Mouse (Mus musculus) adrenal gland, postnatal 14 days (tissue): ENCODE data around the gene Satl1. TPM values are rescaled to one million over a fixed set of nuclear protein-coding genes. Genes with fewer than 3 reads are reported as not detected.
A peak's percentile ranks its signal among the peaks of the same experiment; 100 is the strongest.

Source experiments
- DNase-seq: peaks from one replicate; pipeline ENCODE4 v3.0.0; 2021; ENCODE audit warnings: mixed read lengths
- long read RNA-seq, 2 experiments: library from polyadenylated mRNA; stranded (forward); transcript quantifications; one replicate each; pipeline ENCODE4 v2.0.0; 2021
- total RNA-seq: library from RNA; stranded (reverse); gene quantifications from 2 replicates; pipeline ENCODE4 v1.2.3, GENCODE M21; 2021

Satl1 gene
- not detected in 2 replicates for total RNA-seq
- long read RNA-seq, experiment 1, result 0 reads
- long read RNA-seq, experiment 2, result 0 reads

DNA sequence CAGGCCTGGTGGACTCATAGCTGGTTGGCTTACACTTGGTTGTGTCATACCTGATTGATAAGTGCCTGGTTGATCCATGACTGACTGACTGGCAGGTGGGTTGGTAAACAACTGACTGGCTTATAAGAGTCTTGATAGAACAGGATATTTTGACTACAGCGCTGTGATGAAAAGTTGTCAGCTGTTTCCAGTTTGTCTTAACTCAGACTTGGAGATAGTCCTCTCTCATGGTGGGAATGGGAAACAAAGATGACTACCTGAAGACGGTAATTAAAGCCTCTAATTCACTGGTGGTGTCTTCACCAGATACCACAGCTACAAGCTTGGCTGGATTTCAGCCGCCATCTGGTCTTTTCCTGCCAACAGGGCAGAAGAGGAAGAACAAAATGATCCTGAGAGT, at the start of gene Satl1:
Gene Satl1 (minus strand): TSS at position 101 of the 400 bp plus-strand sequence.
- no peak for DNase-seq

DNA sequence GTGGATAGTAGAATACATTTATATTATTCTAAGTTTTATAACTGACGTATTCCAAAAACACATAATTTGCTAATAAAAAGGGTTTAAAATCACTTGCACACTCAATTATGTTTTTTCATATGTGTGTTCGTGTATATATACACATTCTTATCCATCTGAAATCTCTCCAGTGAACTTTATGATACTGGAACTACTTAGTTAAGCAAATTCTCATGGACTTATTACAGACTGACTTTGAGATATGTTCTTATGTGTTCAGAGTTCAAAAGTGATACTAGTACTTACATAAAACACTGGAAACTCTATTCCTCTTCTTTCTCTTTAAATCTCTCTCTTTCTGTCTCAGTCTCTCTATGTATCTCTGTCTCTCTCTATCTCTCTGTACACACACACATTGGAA, 31.5 kb upstream of the Satl1 start:
- DNase-seq, result no peak

DNA sequence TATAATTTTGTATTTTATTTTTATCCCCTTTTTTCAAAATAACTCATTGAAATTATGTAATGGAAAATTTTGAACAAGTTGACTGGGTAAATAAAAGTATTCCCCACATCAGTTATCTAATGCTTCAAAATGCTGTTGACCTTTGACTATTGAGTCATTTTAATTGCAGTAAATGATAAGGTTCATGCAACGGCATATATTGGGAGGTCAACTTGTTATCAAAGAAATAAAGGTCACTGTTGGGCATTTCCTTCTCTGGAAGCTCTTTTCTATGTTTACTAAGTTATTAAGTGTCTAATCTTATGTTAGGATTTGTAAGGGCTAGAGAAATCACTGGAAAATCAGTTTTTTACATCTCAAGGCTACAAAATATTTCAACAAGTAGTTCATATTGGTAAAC, 31.0 kb upstream of the Satl1 start:
- no peak for DNase-seq

DNA sequence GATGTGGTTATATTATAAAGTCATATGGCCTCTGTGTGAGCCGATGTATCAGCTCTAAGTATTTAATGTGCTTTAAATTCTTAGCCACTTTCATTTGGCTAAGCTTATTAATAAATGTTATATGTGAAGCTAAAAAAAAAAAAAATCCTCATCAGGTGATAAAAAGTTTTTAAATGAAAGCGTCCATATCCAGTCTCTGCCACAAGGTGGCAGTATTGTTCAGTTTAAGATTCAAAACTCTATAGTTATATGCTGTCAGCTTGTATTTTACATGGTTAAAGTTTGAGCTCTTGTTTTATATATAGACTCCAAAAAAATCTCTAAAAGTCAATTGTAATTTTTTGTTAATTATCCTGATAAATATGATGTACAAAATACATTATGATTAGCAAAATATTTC, 16.4 kb upstream of the Satl1 start:
- peak; percentile 14 for DNase-seq

DNA sequence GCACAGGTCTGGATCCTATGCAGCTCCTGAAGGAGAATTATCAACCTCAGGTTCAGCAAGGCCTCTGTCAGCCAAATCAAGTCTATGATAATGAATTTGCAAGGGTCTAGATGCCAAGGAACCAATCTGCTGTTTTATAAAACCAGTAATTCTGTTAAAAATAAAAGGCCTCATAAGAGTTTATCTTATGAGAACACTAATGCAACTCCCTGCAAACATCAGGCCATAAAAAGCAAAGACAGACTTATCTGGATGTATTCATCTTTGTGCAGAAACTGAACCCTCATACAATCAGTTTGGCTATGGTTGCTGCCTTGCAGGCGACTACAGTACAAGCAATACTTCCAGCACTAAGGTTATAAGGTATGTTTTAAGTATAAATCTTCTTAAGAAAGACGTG, 5.7 kb upstream of the Satl1 start:
- DNase-seq, result no peak

DNA sequence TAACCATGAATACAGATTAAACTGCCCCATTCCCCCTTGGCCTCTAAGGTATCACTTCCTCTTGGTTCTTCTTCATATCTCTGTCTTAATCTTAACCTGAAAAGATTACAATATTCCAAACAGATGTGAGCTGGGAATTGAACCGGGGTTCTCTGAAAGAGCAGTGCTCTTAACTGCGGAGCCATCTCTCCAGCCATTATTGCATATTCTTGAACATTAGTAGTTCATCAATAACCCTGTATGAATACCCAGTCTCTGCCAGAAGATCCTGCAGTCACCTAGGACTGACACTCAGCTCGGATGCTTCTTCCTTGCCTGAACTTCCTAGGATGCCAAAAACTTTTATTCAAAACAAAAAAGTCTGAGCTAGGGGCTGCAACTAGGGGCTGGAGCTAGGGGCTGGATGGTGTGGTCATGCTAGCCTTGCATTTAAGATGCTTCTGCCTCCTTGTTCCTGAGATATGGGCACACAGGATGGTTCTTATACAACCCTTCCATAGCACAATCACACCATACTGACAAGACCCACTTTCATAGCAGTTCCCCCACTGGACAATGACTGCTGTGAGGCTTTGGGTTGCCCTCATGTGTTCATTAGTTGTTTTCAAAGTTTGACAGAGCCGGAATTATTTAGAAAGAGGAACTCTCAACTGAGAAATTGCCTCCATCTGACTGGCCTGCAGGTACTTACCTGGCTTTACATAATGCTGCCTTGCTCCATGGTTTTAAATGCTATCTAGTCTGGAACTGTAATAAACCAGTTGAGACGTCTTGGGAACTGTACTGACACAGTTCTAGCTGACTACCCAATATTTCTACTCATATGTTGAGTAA, 35.8 kb downstream of the Satl1 start:
- peak; percentile 7 for DNase-seq

DNA sequence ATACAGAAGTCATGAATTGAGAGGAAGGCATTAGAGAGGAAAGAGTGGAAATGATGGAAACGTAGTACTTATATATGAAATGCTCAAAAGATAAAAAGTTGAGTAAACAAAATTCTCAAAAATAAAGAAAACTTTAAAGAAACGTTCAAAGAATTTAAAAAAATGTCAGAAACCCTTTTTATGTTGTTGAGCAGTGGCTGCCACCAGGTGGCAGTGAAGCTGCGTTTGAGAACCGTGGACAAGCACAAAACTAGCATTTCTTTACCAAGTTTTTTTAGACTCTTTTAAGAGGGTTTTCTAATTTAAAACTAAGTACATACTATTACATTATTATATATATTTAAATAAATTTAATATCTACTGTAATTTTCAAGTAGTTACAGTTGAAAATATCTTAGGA, 38.2 kb downstream of the Satl1 start:
- no peak for DNase-seq

DNA sequence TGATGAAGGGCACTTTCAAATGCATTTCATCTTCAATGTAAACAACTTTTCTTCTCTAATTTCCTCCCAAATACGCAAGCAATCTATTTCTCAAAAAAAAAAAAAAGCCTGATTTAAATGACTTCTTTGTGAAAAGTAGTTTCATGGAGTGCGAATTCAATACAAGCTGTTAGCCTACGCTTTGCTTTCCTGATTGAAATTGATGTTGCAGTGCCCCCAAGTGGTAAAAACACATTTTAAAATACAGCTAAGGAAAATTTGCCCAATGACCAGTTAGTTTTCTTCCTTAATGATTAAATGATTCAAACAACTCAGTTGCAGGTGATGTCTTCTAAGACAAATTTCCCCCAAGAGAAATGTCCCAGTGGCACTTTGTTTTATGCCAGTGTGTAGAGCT, 58.2 kb downstream of the Satl1 start:
- peak; percentile 20 for DNase-seq

DNA sequence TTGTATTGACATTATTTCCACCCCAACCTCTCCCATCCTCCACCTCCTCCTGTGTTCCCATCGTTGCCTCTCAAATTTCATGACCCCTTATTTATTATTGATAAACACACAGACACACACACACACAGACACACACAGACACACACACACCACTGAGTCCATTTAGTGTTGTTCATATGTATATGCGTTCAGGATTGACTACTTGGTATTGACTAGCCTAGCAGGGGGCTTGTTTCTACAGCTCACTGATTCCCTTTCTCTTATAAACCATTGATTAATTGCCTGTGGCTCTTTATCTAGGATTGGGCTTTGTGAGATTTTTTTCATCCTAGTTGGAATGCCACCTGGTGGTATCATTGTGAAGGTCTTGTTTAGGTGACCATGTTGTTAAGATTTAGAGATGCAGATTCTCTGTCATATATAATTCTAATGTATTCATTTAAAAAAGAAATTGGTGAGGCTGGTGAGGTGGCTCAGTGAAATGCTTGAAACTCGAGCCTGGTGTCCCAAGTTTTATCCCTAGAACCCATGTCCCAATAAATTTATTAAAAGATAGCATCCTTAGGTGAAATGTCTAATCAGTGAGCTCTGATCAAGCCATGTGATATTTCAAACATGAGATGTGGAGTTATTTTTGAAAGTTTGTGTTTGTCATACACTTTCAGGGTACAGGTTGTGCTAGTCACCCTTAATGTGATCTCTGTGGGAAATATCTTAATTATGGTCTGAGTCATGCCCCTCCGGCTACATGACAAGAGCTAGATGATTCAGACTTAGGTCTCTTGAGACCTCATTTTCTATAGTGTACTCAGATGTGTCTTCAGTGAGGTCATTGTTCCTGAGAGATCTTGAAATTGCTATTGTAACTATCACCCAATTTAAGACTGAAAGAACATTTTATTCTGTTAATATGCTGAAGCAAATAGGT, 58.8 kb downstream of the Satl1 start:
- no peak for DNase-seq

DNA sequence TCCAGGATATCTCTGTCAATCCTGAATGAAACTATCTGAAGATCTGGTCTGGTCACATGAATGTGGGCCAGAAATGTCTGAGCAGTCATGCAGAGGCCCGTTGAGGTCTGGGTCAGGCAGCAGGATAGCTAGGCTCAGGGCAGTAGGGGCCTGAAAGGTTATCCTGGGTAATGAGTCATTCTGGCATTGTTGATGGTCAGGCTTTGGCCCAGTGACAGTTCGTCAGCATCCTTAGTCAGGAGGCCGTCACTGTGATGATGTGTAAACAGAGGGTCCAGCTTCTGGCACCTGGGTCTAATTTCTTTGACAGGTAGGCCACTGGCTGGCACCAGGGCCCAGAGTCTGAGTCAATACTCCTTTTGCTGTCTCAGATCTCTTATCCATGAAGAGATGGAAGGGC, 67.1 kb downstream of the Satl1 start:
- peak; percentile 6 for DNase-seq

Other genes with a start within 250 kb of the Satl1 start
- gene 4933403O08Rik, start 167.7 kb downstream of the Satl1 start, total RNA-seq, result 1.3 and 1.4 TPM in 2 replicates
- 66.4 and 69.9 TPM in 2 replicates for gene Apool, start 95.4 kb downstream of the Satl1 start, total RNA-seq
- not detected in 2 replicates for gene 2010106E10Rik, start 88.5 kb upstream of the Satl1 start, total RNA-seq
- 1.3 and 1.5 TPM in 2 replicates for gene Zfp711, start 193.7 kb upstream of the Satl1 start, total RNA-seq